Mouse (Mus musculus) c-Kit-positive CD71-negative TER-119-negative erythroid progenitor cells, embryonic 14.5 days (primary cell): Measurements from ENCODE around the gene Mxd4.
A peak's percentile ranks its signal among the peaks of the same experiment; 100 is the strongest.

ENCODE experiments used
- DNase-seq: peaks from one replicate; pipeline ENCODE4 v3.0.0-alpha.2; 2013; ENCODE audit warnings: low read depth

The Mxd4 gene

GRCm38 (mm10) chr5:34168950-34169891, 18.3 kb downstream of the Mxd4 start, which contains the start of the genes Poln and Haus3:
Poln (minus strand) TSS chr5:34169448.
Haus3 (minus strand) TSS chr5:34169527.
- peak; percentile 96 for DNase-seq

- no peak for DNase-seq
Measured at GRCm38 (mm10) chr5:34167857-34168256, 19.7 kb downstream of the Mxd4 start.

DNA sequence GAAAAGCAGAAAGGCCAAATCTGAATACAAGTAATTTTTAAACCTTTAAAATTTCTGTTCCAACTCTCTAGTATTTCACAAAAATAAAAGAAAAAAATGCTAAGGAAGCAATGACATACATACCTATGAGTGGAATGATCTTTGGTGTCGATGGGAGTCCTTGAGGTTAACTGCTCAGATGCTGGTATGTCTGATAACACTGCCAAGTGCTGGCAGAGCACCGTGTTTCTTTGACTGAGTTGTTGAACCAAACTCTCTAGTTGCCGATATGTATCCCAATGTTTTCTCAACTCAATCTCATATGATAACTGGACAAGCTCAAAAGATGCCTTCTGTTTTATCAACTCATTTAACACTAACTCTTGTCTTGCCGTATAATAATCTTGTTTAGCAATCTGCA, 21.7 kb downstream of the Mxd4 start:
- DNase-seq, result no peak

GRCm38 (mm10) chr5:34148476-34148875, 39.0 kb downstream of the Mxd4 start:
- no peak for DNase-seq

GRCm38 (mm10) chr5:34147554-34147953, 40.0 kb downstream of the Mxd4 start:
- DNase-seq, result no peak

DNA sequence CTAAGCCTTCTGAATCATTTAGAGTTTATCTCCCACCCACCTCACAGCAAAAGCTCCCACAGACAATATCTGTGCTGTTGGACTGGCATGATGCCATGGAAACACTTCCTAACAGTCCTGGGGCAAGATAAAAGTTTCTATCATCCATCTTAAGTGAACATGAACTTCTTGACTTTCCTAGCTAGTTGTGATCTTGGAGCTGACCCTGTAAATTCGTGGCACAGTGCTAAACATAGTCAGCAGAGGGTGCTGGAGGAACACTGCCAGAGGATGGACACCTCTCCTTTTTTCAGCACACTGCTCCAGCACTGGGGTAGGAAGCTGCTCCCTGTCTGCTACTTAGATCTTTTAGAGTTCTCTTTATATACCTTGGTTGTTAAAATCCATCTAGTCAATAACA, 47.8 kb downstream of the Mxd4 start:
- peak; percentile 25 for DNase-seq

DNA sequence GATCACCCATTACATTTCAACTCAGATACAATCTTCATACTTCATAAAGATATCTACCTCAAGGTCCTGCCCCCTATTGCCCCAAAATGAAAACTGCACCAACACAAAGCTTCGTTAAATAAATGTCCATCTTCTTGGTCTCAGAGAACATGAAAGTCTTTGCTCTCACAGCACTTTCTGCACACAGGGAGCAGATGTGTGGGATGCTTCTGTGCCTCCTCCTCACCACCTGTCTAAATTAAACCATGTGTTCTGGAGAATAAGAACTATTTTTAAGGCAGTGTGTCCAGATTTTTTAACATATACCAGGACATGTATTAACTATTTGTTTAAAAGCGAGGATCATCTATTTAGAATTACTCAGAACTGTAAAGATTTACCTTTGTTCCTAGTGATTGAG, 54.8 kb downstream of the Mxd4 start:
- DNase-seq, result no peak

DNA sequence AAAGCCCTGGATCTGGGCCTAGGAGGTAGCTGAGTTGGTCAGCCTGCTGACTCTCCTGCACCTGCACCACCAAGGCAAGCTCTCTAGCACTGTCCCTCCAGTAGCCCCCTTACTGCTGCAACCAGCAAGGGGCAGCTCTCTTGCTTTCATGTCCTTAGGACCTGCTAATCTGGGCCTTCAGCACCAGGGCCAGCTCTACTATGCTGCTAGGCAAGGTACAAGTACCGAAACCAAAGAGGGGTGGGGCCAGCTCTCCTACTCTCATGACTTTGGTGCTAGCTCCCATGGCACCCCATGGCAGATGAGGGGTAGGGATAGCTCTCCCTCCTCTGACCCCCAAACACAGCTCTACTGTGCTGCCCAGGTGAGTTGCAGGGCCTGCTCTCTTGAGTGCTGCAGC, 63.4 kb downstream of the Mxd4 start:
- DNase-seq, result no peak
